Mouse (Mus musculus): ENCODE measurements around the gene Mrgprh.

DNA sequence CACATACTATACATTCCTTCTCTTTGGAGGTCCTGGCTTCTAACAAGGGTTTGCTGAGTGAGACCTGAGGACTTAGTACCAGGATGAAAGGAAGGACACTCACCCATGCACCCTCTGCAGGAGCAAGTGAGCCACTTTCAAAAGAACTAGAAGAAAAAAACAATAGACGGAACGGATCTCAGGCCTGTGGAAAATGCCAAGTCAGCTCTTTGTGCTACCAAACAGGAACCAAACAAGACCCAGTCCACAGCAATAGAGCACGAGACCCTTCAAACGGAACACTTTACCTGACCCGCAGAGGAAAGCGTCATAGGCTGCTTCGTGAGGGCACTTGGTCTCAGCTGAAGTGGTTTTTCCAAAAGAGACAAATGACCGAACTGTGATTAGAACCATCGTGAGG, 16.2 kb downstream of the Mrgprh start:
- TF ChIP-seq POLR2A (IDR thresholded peaks at IDR 0.05; ENCODE audit: insufficient read depth, low read depth, low read length) (no peak), CTCF (IDR thresholded peaks at IDR 0.05; ENCODE audit: insufficient read depth, low read depth, low read length) (no peak)
